Mouse (Mus musculus) thymus, postnatal 36 days (tissue): ENCODE results near the gene Cnga1.
A peak's percentile ranks its signal among the peaks of the same experiment; 100 is the strongest.
"Not testable (repeated sequence)": the region's sequence is repeated elsewhere in the genome, so short reads cannot be mapped to it uniquely, and the experiment has no call there.

Source experiments
- DNase-seq, 2 experiments: peaks; one replicate each; pipeline ENCODE4 v3.0.0; 2022; ENCODE audit warnings: mixed read lengths in 2 of 2

Gene Cnga1

GRCm38 (mm10) chr5:72636576-72636975 lies 7.5 kb downstream of the Cnga1 start:
- peak; percentile 30 to 31 for DNase-seq

- peak; percentile 65 to 77 for DNase-seq
These were observed 8.0 kb downstream of the Cnga1 start for GRCm38 (mm10) chr5:72636122-72636521.

- DNase-seq, result peak; percentile 73 to 81
These were observed 9.2 kb downstream of the Cnga1 start for GRCm38 (mm10) chr5:72634791-72635271.

GRCm38 (mm10) chr5:72630026-72630425 lies 14.0 kb downstream of the Cnga1 start:
- no peak for DNase-seq

GRCm38 (mm10) chr5:72621022-72621421 lies 23.1 kb downstream of the Cnga1 start:
- peak; percentile 16 for DNase-seq

- DNase-seq, result no peak
These were observed 26.7 kb downstream of the Cnga1 start for GRCm38 (mm10) chr5:72617413-72617812.

- no peak for DNase-seq
These were observed 40.9 kb downstream of the Cnga1 start for GRCm38 (mm10) chr5:72603138-72603537.

GRCm38 (mm10) chr5:72601006-72601405 lies 43.1 kb downstream of the Cnga1 start:
- peak; percentile 52 to 61 for DNase-seq

GRCm38 (mm10) chr5:72587192-72587681 lies 56.8 kb downstream of the Cnga1 start, which contains the start of gene Gm5868:
Gene Gm5868, minus strand, starts transcription at chr5:72587551.
- no peak for DNase-seq

- DNase-seq, result not testable (repeated sequence)
These were observed 57.3 kb downstream of the Cnga1 start for GRCm38 (mm10) chr5:72586667-72587191.

GRCm38 (mm10) chr5:72586122-72586521 lies 58.0 kb downstream of the Cnga1 start:
- DNase-seq, result peak; percentile 23 to 32

GRCm38 (mm10) chr5:72580970-72581332 lies 63.1 kb downstream of the Cnga1 start, which contains the start of gene Zar1:
Gene Zar1, minus strand, starts transcription at chr5:72581254.
- DNase-seq, result not testable (repeated sequence)

- DNase-seq, result peak; percentile 7 to 9
These were observed 63.7 kb downstream of the Cnga1 start for GRCm38 (mm10) chr5:72580088-72580969.

- DNase-seq, result not testable (repeated sequence)
These were observed 64.5 kb downstream of the Cnga1 start for GRCm38 (mm10) chr5:72579599-72579998.

- no peak for DNase-seq
These were observed 78.5 kb downstream of the Cnga1 start for GRCm38 (mm10) chr5:72565621-72566020.

GRCm38 (mm10) chr5:72563183-72563582 lies 80.9 kb downstream of the Cnga1 start:
- DNase-seq, result not testable (repeated sequence)

- no peak for DNase-seq
These were observed 83.0 kb downstream of the Cnga1 start for GRCm38 (mm10) chr5:72560976-72561628.

- peak; percentile 94 to 95 for DNase-seq
These were observed 84.5 kb downstream of the Cnga1 start, which contains the start of gene Nfxl1 for GRCm38 (mm10) chr5:72559544-72560049. Gene Nfxl1, minus strand, starts transcription at chr5:72559684.

- peak; percentile 25 to 64 for DNase-seq
These were observed 85.2 kb downstream of the Cnga1 start for GRCm38 (mm10) chr5:72558716-72559526.

GRCm38 (mm10) chr5:72556245-72556644 lies 87.8 kb downstream of the Cnga1 start:
- DNase-seq, result no peak
